Mouse (Mus musculus) ES-Bruce4 (cell line): ENCODE data around the gene Slc1a3. TPM values are rescaled to one million over a fixed set of nuclear protein-coding genes. Genes with fewer than 3 reads are reported as not detected.

Source experiments
- H3K27ac ChIP-seq: 2 replicates; pipeline ENCODE4 v1.5.1; 2012; ENCODE audit warnings: low read length, inconsistent platforms; ENCODE audit not compliant: insufficient read depth
- H3K27me3 ChIP-seq: 2 replicates; pipeline ENCODE4 v1.6.1; 2012; ENCODE audit warnings: mild to moderate bottlenecking, low read length, inconsistent platforms; ENCODE audit not compliant: control insufficient read depth, poor library complexity, insufficient read depth, severe bottlenecking
- H3K36me3 ChIP-seq: 2 replicates; pipeline ENCODE4 v1.6.1; 2012; ENCODE audit warnings: inconsistent platforms, mild to moderate bottlenecking, low read length, moderate library complexity; ENCODE audit not compliant: control insufficient read depth, poor library complexity, insufficient read depth, severe bottlenecking
- H3K4me1 ChIP-seq: one replicate; pipeline ENCODE4 v1.8.1; 2011; ENCODE audit warnings: low read length; ENCODE audit not compliant: control insufficient read depth, insufficient read depth
- H3K4me3 ChIP-seq: 2 replicates; pipeline ENCODE4 v1.5.1; 2011; ENCODE audit warnings: low read depth, mild to moderate bottlenecking, low read length
- H3K9ac ChIP-seq: 2 replicates; pipeline ENCODE4 v1.6.1; 2012; ENCODE audit warnings: low read depth, mild to moderate bottlenecking, inconsistent platforms; ENCODE audit not compliant: poor library complexity, severe bottlenecking
- H3K9me3 ChIP-seq: replicated peaks from 2 replicates; pipeline ENCODE4 v1.6.1; 2012; ENCODE audit warnings: mild to moderate bottlenecking, low read length, inconsistent platforms; ENCODE audit not compliant: control insufficient read depth, poor library complexity, insufficient read depth, severe bottlenecking
- CTCF ChIP-seq: IDR thresholded peaks from one replicate; pipeline ENCODE4 v1.8.1; 2011; ENCODE audit warnings: low read depth, low read length
- EP300 ChIP-seq: IDR thresholded peaks from 2 replicates; pipeline ENCODE4 v1.6.1; 2011; ENCODE audit warnings: low read depth, low read length; ENCODE audit not compliant: insufficient read depth
- POLR2A ChIP-seq: IDR thresholded peaks from one replicate; pipeline ENCODE4 v1.8.1; 2011; ENCODE audit warnings: low read length; ENCODE audit not compliant: insufficient read depth
- polyA plus RNA-seq: library from polyadenylated mRNA; stranded (reverse); fragments of >200 nt; gene quantifications from 2 replicates; pipeline ENCODE4 v1.2.4, GENCODE M21; 2011; ENCODE audit warnings: low read depth; ENCODE audit not compliant: missing spikeins, insufficient read depth, insufficient read length

Slc1a3 gene
- polyA plus RNA-seq, 1 experiment = 21.7 TPM

DNA sequence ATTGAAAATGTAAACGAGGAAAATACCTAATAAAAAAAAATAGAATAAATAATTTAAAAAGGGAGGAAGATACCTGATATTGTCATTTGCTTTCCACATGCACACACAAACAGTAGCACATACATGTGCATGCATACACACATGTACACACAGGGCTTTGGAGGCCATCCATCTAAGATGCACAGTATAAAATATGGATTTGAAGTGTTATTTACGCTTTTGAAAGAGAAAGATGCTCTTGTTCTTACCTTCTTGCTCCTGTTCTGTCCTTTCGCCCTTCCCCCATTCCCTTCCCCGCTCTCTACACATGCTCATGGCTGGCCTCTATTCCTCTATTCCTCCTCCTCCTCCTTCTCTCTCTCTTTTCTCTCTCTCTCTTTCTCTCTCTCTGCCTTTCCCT, 34.9 kb downstream of the Slc1a3 start:
- Histone ChIP-seq H3K4me1 (no peaks in the 10 kb centered on the region), H3K9ac (no peak overlapping the region), H3K36me3 (no peaks in the 10 kb centered on the region), H3K9me3 (no peaks in the 10 kb centered on the region), H3K4me3 (no peak overlapping the region), H3K27me3 (no peaks in the 10 kb centered on the region), H3K27ac (no peak overlapping the region)
- TF ChIP-seq CTCF (no peak), POLR2A (no peak), EP300 (no peak)

DNA sequence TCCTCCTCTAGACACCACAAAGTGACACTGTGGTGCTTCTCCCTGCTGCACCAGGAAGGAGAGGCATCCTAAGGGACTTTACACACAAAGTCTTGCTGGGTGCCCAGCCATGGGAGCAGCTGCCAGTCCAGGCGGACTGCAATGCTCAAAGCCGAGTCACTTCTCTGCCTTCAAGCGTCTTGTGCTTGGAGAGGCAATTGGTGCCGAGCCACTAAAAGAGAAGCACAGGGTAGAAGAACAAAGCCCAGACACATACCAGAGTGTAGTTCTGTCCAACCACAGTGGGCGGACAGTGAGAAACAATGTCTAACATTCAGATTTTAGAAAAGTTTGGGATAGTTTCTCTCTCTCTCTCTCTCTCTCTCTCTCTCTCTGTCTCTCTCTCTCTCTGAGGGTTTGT, 38.0 kb downstream of the Slc1a3 start:
- Histone ChIP-seq H3K9ac (no peak overlapping the region), H3K27me3 (no peaks in the 10 kb centered on the region), H3K9me3 (no peaks in the 10 kb centered on the region), H3K36me3 (no peaks in the 10 kb centered on the region), H3K4me3 (no peak overlapping the region), H3K27ac (no peak overlapping the region), H3K4me1 (no peaks in the 10 kb centered on the region)
- no peak for TF ChIP-seq POLR2A
- TF ChIP-seq EP300 = no peak
- no peak for TF ChIP-seq CTCF

DNA sequence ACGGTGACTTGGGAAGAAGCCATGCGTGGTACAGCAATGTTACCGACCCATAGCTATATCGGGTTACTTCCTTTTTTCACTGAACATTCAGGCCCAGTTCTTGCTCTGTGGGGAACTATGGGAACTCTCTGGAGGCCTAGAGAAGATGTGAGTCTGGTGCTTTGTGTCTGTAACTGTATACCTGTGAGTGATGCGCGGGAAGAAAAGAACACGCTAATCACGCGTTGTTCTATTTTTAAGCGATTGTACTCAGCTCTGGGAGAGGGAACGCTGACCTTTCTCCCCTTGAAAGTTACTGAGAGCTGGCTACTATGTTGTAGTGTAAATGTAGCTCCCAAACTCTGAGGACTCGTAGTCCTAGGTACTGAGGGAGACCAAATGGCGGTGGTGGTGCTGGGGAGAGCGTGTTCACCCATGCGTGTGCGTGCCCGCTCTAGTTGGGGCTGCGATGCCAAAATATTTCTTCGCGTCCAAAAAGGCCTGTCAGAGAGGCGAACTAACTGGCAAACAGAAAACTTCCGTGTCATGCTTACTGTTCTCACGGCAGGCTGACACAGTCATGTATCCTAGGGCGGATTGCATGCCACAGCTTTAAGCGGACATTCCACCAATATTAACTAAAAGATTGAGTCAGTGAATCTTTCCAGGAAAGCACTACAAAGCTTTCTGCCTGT, 42.6 kb downstream of the Slc1a3 start:
- no peaks in the 10 kb centered on the region for H3K9me3 ChIP-seq
- no peaks in the 10 kb centered on the region for H3K27me3 ChIP-seq
- no peak for TF ChIP-seq CTCF
- TF ChIP-seq EP300 = no peak
- no peak for TF ChIP-seq POLR2A
- no peaks in the 10 kb centered on the region for H3K36me3 ChIP-seq
- no peak overlapping the region for H3K27ac ChIP-seq
- no peak overlapping the region for H3K4me3 ChIP-seq
- no peak overlapping the region for H3K9ac ChIP-seq
- H3K4me1 ChIP-seq = peaks cover 2% of the 10 kb centered on the region

DNA sequence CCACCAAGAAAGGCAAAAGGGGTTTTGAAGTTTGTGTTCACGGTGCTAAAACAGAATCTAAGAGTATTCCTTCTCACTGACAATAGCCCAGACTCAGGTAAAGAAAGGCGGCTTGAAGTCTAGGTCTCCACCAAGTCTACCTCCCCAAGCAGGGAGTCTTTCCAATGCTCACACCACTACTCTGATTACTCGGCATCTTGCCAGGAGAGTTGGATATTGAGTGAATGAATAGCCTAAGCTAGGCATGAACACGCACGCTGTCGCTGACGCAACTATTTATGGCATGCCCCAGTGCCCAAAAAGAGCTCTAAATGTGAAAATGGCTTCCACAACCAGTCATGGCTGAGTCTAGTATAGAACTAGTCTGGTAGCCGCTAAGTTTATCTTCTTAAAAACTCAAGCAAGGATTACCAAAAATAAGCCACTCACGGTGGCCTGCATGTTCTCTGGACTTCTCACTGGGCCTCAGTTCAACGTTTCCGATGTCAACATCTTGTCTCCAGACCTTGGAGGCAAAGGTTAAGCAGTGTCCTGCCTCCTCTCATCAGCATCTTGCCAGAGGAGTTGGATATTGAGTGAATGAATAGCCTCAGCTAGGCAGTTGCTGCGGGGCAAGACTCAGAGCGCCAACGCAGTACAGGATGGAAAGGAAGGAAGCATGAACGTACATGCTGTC, 44.8 kb downstream of the Slc1a3 start:
- Histone ChIP-seq H3K27me3 (no peaks in the 10 kb centered on the region), H3K27ac (no peak overlapping the region), H3K9ac (no peak overlapping the region), H3K4me1 (peaks cover 2% of the 10 kb centered on the region), H3K9me3 (no peaks in the 10 kb centered on the region), H3K36me3 (no peaks in the 10 kb centered on the region), H3K4me3 (no peak overlapping the region)
- TF ChIP-seq POLR2A = no peak
- no peak for TF ChIP-seq EP300
- no peak for TF ChIP-seq CTCF

DNA sequence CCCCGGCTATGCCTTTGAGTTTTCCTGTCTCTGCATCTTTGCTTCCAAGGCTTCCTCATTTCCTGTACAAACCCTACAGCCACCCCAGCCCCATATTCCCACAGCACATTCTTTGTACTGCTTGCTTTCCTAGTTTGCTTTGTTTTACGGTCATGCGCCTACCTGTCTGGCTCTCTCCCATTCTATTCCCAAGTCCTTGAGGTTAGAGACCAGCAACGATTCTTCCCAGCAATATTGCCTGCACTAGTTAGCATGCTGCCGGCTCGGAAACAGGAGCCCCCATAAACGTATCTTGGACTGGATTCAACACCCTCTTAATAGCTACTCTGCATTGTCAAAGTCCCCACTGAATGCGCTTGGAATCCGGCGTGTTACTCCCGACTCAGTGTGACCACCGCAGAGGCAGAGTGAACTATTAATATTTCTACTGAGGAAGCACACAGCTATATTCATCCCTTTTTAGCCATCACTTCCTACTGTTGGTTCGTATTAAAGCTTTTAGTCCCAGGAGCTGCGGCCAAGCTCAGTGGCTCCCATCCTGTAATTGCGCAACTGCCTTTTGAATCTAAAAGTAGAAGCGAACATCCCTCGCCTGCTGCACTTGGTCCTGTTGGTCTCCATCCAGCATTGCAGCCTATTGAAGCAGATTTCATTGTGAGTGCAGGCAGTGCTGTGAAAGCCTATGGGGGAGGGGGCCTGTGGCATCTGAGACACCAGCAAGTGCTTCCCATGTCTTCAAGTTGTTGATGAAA, 47.0 kb downstream of the Slc1a3 start:
- H3K9ac ChIP-seq = no peak overlapping the region
- H3K27me3 ChIP-seq = no peaks in the 10 kb centered on the region
- H3K36me3 ChIP-seq = no peaks in the 10 kb centered on the region
- H3K9me3 ChIP-seq = no peaks in the 10 kb centered on the region
- H3K4me1 ChIP-seq = peaks cover 2% of the 10 kb centered on the region
- no peak for TF ChIP-seq POLR2A
- TF ChIP-seq CTCF = no peak
- no peak for TF ChIP-seq EP300
- no peak overlapping the region for H3K4me3 ChIP-seq
- no peak overlapping the region for H3K27ac ChIP-seq

DNA sequence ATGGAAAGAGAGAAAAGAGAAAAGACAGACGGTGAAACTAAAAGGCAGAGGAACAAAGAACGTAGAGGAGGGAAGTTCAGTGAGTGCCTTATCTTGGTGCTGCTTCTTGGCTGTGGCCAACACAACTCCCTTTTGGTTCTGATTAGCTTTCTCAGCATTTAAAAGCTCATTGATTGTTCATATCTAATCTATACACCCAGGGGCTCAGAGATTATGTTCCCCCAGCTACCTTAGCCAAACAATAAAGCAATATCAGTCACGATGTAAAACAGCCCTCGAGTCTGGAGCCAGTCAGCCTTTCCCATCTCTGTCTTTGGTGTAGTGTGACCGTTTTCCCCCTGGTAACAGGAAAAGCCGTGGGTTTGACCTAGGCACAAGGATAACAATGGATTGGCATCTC, 48.7 kb downstream of the Slc1a3 start:
- Histone ChIP-seq H3K27ac (no peak overlapping the region), H3K36me3 (no peaks in the 10 kb centered on the region), H3K9ac (no peak overlapping the region), H3K9me3 (no peaks in the 10 kb centered on the region), H3K27me3 (no peaks in the 10 kb centered on the region), H3K4me3 (no peak overlapping the region), H3K4me1 (peaks cover 2% of the 10 kb centered on the region)
- TF ChIP-seq CTCF = no peak
- TF ChIP-seq POLR2A = no peak
- no peak for TF ChIP-seq EP300
